Mouse (Mus musculus): ENCODE results near the gene Rpl3. TPM values are rescaled to one million over a fixed set of nuclear protein-coding genes. Genes with fewer than 3 reads are reported as not detected.
"Not testable (repeated sequence)": the region's sequence is repeated elsewhere in the genome, so short reads cannot be mapped to it uniquely, and the experiment has no call there.

The Rpl3 gene
- total RNA-seq, 1 experiment, result 1,661 TPM

GRCm38 (mm10) chr15:80129982-80130381 lies 38.3 kb upstream of the Rpl3 start:
- Histone ChIP-seq H3K9me3 (ENCODE audit: control insufficient read depth, insufficient read depth, low read depth, low read length) (no peaks in the 10 kb centered on the region), H3K36me3 (ENCODE audit: control insufficient read depth, insufficient read depth, low read length, poor library complexity, severe bottlenecking) (peaks cover 2% of the 10 kb centered on the region; the same call in 1 of the 2 replicates), H3K9ac (ENCODE audit: insufficient read depth, low read depth, low read length, poor library complexity, severe bottlenecking) (no peak overlapping the region), H3K27ac (ENCODE audit: insufficient read depth, low read depth, low read length, poor library complexity, severe bottlenecking) (no peak overlapping the region), H3K4me3 (ENCODE audit: insufficient read depth in 1 of 2, low read depth in 1 of 2, low read length in 2 of 2, poor library complexity in 1 of 2, severe bottlenecking in 1 of 2) (no peak overlapping the region), H3K4me1 (ENCODE audit: control insufficient read depth in 2 of 2, insufficient read depth in 2 of 2, low read length in 2 of 2, poor library complexity in 1 of 2) (peaks cover 1 to 8% of the 10 kb centered on the region in 2 experiments; a peak in 3 of 4 replicates)
- no peak for DNase-seq (ENCODE audit: low read depth, low spot score)
- in situ Hi-C loops (cut with MboI; ENCODE audit: low sequenced_read_pairs in 2 of 2, unreplicated experiment in 2 of 2), result no loop called here
- TF ChIP-seq ZNF384 (IDR thresholded peaks at IDR 0.05; ENCODE audit: low read depth, low read length) (no peak), MAFK (IDR thresholded peaks at IDR 0.05; ENCODE audit: insufficient read depth, low read depth, low read length) (no peak), HCFC1 (IDR thresholded peaks at IDR 0.05; ENCODE audit: borderline replicate concordance, insufficient read depth, low read length) (no peak), ZC3H11A (IDR thresholded peaks at IDR 0.05; ENCODE audit: borderline replicate concordance, low read depth, low read length) (no peak), CHD2 (IDR thresholded peaks at IDR 0.05; ENCODE audit: low read depth, low read length) (no peak)

- no peak for DNase-seq (ENCODE audit: low read depth, low spot score)
Observed at GRCm38 (mm10) chr15:80127191-80127590, 35.5 kb upstream of the Rpl3 start.

GRCm38 (mm10) chr15:80124651-80125050 lies 33.0 kb upstream of the Rpl3 start:
- H3K4me1 ChIP-seq (ENCODE audit: control insufficient read depth in 2 of 2, insufficient read depth in 2 of 2, low read length in 2 of 2, poor library complexity in 1 of 2), result no peaks in the 10 kb centered on the region
- H3K27ac ChIP-seq (ENCODE audit: insufficient read depth, low read depth, low read length, poor library complexity, severe bottlenecking), result no peak overlapping the region
- H3K4me3 ChIP-seq (ENCODE audit: insufficient read depth in 1 of 2, low read depth in 1 of 2, low read length in 2 of 2, poor library complexity in 1 of 2, severe bottlenecking in 1 of 2), result no peak overlapping the region
- in situ Hi-C loops (cut with MboI; ENCODE audit: low sequenced_read_pairs in 2 of 2, unreplicated experiment in 2 of 2), result no loop called here
- no peaks in the 10 kb centered on the region for H3K9me3 ChIP-seq (ENCODE audit: control insufficient read depth, insufficient read depth, low read depth, low read length)
- TF ChIP-seq MAFK (IDR thresholded peaks at IDR 0.05; ENCODE audit: insufficient read depth, low read depth, low read length) (no peak), CHD2 (IDR thresholded peaks at IDR 0.05; ENCODE audit: low read depth, low read length) (no peak), ZC3H11A (IDR thresholded peaks at IDR 0.05; ENCODE audit: borderline replicate concordance, low read depth, low read length) (no peak), ZNF384 (IDR thresholded peaks at IDR 0.05; ENCODE audit: low read depth, low read length) (no peak), HCFC1 (IDR thresholded peaks at IDR 0.05; ENCODE audit: borderline replicate concordance, insufficient read depth, low read length) (no peak)
- no peaks in the 10 kb centered on the region for H3K36me3 ChIP-seq (ENCODE audit: control insufficient read depth, insufficient read depth, low read length, poor library complexity, severe bottlenecking)
- DNase-seq (ENCODE audit: low read depth, low spot score), result no peak
- no peak overlapping the region for H3K9ac ChIP-seq (ENCODE audit: insufficient read depth, low read depth, low read length, poor library complexity, severe bottlenecking)

More at GRCm38 (mm10) chr15:80127191-80127590, 35.5 kb upstream of the Rpl3 start:
- H3K9ac ChIP-seq (ENCODE audit: insufficient read depth, low read depth, low read length, poor library complexity, severe bottlenecking), result no peak overlapping the region
- H3K4me1 ChIP-seq (ENCODE audit: control insufficient read depth in 2 of 2, insufficient read depth in 2 of 2, low read length in 2 of 2, poor library complexity in 1 of 2), result 0 out of 4 replicates have a peak, but pooled peaks cover 0 to 3% of the 10 kb centered on the region in 2 experiments
- no peak overlapping the region for H3K27ac ChIP-seq (ENCODE audit: insufficient read depth, low read depth, low read length, poor library complexity, severe bottlenecking)
- H3K36me3 ChIP-seq (ENCODE audit: control insufficient read depth, insufficient read depth, low read length, poor library complexity, severe bottlenecking), result no peaks in the 10 kb centered on the region
- in situ Hi-C loops (cut with MboI; ENCODE audit: low sequenced_read_pairs in 2 of 2, unreplicated experiment in 2 of 2), result no loop called here
- H3K9me3 ChIP-seq (ENCODE audit: control insufficient read depth, insufficient read depth, low read depth, low read length), result no peaks in the 10 kb centered on the region
- no peak overlapping the region for H3K4me3 ChIP-seq (ENCODE audit: insufficient read depth in 1 of 2, low read depth in 1 of 2, low read length in 2 of 2, poor library complexity in 1 of 2, severe bottlenecking in 1 of 2)
- TF ChIP-seq HCFC1 (IDR thresholded peaks at IDR 0.05; ENCODE audit: borderline replicate concordance, insufficient read depth, low read length), result no peak
- TF ChIP-seq ZC3H11A (IDR thresholded peaks at IDR 0.05; ENCODE audit: borderline replicate concordance, low read depth, low read length), result no peak
- no peak for TF ChIP-seq CHD2 (IDR thresholded peaks at IDR 0.05; ENCODE audit: low read depth, low read length)
- no peak for TF ChIP-seq MAFK (IDR thresholded peaks at IDR 0.05; ENCODE audit: insufficient read depth, low read depth, low read length)

GRCm38 (mm10) chr15:80122431-80122830 lies 30.8 kb upstream of the Rpl3 start:
- in situ Hi-C loops (cut with MboI; ENCODE audit: low sequenced_read_pairs in 2 of 2, unreplicated experiment in 2 of 2); H3K36me3 ChIP-seq (ENCODE audit: control insufficient read depth, insufficient read depth, low read length, poor library complexity, severe bottlenecking); H3K9ac ChIP-seq (ENCODE audit: insufficient read depth, low read depth, low read length, poor library complexity, severe bottlenecking); H3K9me3 ChIP-seq (ENCODE audit: control insufficient read depth, insufficient read depth, low read depth, low read length); H3K4me1 ChIP-seq (ENCODE audit: control insufficient read depth in 2 of 2, insufficient read depth in 2 of 2, low read length in 2 of 2, poor library complexity in 1 of 2); H3K4me3 ChIP-seq (ENCODE audit: insufficient read depth in 1 of 2, low read depth in 1 of 2, low read length in 2 of 2, poor library complexity in 1 of 2, severe bottlenecking in 1 of 2); H3K27ac ChIP-seq (ENCODE audit: insufficient read depth, low read depth, low read length, poor library complexity, severe bottlenecking); DNase-seq (ENCODE audit: low read depth, low spot score): not testable (repeated sequence)

GRCm38 (mm10) chr15:80121721-80122325 lies 30.2 kb upstream of the Rpl3 start:
- in situ Hi-C loops (cut with MboI; ENCODE audit: low sequenced_read_pairs in 2 of 2, unreplicated experiment in 2 of 2), result no loop called here
- DNase-seq (ENCODE audit: low read depth, low spot score), result no peak

More at GRCm38 (mm10) chr15:80121721-80122325, 30.2 kb upstream of the Rpl3 start:
- Histone ChIP-seq H3K9me3 (ENCODE audit: control insufficient read depth, insufficient read depth, low read depth, low read length) (no peaks in the 10 kb centered on the region), H3K4me1 (ENCODE audit: control insufficient read depth in 2 of 2, insufficient read depth in 2 of 2, low read length in 2 of 2, poor library complexity in 1 of 2) (peaks cover 0 to 7% of the 10 kb centered on the region in 2 experiments; a peak in 3 of 4 replicates), H3K9ac (ENCODE audit: insufficient read depth, low read depth, low read length, poor library complexity, severe bottlenecking) (no peak overlapping the region), H3K36me3 (ENCODE audit: control insufficient read depth, insufficient read depth, low read length, poor library complexity, severe bottlenecking) (no peaks in the 10 kb centered on the region), H3K27ac (ENCODE audit: insufficient read depth, low read depth, low read length, poor library complexity, severe bottlenecking) (no peak overlapping the region), H3K4me3 (ENCODE audit: insufficient read depth in 1 of 2, low read depth in 1 of 2, low read length in 2 of 2, poor library complexity in 1 of 2, severe bottlenecking in 1 of 2) (no peak overlapping the region)
- TF ChIP-seq CHD2 (IDR thresholded peaks at IDR 0.05; ENCODE audit: low read depth, low read length), result no peak
- TF ChIP-seq ZC3H11A (IDR thresholded peaks at IDR 0.05; ENCODE audit: borderline replicate concordance, low read depth, low read length), result no peak
- TF ChIP-seq HCFC1 (IDR thresholded peaks at IDR 0.05; ENCODE audit: borderline replicate concordance, insufficient read depth, low read length), result no peak
- no peak for TF ChIP-seq MAFK (IDR thresholded peaks at IDR 0.05; ENCODE audit: insufficient read depth, low read depth, low read length)
- no peak for TF ChIP-seq ZNF384 (IDR thresholded peaks at IDR 0.05; ENCODE audit: low read depth, low read length)
